Mouse (Mus musculus): ENCODE measurements around the gene Tmem106c.

DNA sequence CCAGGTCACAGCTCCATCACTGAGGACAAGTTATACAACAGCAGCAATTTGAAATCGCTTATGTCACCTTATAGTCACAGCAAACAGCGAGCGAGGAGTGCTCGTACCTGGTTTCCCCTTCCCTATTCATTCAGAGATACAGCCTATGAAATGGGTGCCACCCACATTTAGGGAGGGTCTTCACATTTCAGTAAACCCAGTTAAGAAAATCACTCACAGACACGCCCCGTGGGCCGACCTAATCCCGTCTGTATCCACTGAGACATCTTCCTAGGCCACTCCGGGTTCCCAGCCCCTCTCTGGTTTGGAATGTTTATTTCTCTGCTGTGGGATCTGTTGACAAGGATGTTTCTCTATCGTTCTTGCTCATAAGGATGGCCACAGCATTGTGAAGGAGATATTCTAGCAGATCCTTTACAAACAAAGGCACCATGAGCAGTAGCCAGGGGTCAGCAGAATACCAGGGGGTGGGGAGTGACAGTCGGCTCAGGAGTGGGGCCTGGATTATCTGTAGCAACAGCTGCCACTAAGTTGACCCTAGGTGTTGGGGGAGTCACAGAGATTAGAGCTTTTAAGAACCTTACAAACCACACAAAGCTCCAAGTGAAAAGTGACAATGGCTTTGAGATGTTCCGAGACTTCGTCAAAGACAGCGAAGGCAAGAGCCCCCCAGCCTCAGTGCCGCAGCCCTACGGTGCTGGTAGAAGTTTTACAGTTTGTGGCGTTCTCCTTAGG lies 1.5 kb downstream of the Tmem106c start:
- TF ChIP-seq POLR2A (IDR thresholded peaks at IDR 0.05; ENCODE audit: borderline replicate concordance, extremely low read depth, low read depth, low read length) (no peak), CTCF (IDR thresholded peaks at IDR 0.05; ENCODE audit: insufficient read depth, low read length) (no peak)

All from lung, adult 2 months (tissue).